Mouse (Mus musculus) embryonic facial prominence, embryonic 13.5 days (tissue): ENCODE data around the gene Suco. TPM values are rescaled to one million over a fixed set of nuclear protein-coding genes. Genes with fewer than 3 reads are reported as not detected.

Source experiments
- ATAC-seq: fragments of 200-750 bp; cut with Nextera tagmentation; 2 replicates; pipeline ENCODE4 v1.8.0; 2017; ENCODE audit warnings: low read depth; ENCODE audit not compliant: insufficient number of reproducible peaks, insufficient read depth, low FRiP score, low TSS enrichment
- H3K27ac ChIP-seq: fragments of 300-500 bp; sonication (generic); 2 replicates; pipeline ENCODE4 v1.5.1; 2015; ENCODE audit warnings: moderate library complexity, mild to moderate bottlenecking, inconsistent platforms
- H3K27me3 ChIP-seq: fragments of 300-500 bp; sonication (generic); 2 replicates; pipeline ENCODE4 v1.6.1; 2015; ENCODE audit warnings: mild to moderate bottlenecking, inconsistent platforms
- H3K36me3 ChIP-seq: fragments of 300-500 bp; sonication (generic); 2 replicates; pipeline ENCODE4 v1.6.1; 2015; ENCODE audit warnings: mild to moderate bottlenecking, inconsistent platforms
- H3K4me1 ChIP-seq: fragments of 300-500 bp; sonication (generic); 2 replicates; pipeline ENCODE4 v1.6.1; 2015; ENCODE audit warnings: inconsistent platforms
- H3K4me2 ChIP-seq: fragments of 300-500 bp; sonication (generic); 2 replicates; pipeline ENCODE4 v1.6.1; 2015; ENCODE audit warnings: moderate library complexity, mild to moderate bottlenecking, inconsistent platforms
- H3K4me3 ChIP-seq: fragments of 300-500 bp; sonication (generic); 2 replicates; pipeline ENCODE4 v1.5.1; 2015; ENCODE audit warnings: mild to moderate bottlenecking, inconsistent platforms
- H3K9ac ChIP-seq: fragments of 300-500 bp; sonication (generic); 2 replicates; pipeline ENCODE4 v1.6.1; 2015; ENCODE audit warnings: mild to moderate bottlenecking, inconsistent platforms
- H3K9me3 ChIP-seq: fragments of 300-500 bp; sonication (generic); 2 replicates; pipeline ENCODE4 v1.6.1; 2016; ENCODE audit warnings: inconsistent platforms
- WGBS: fragments of 180-500 bp; shearing (Covaris S2); methylation state at CpG from one replicate; pipeline ENCODE4 v1.1.7; 2015; ENCODE audit warnings: mixed read lengths; 5-methylcytosine and 5-hydroxymethylcytosine counted together
- polyA plus RNA-seq: library from polyadenylated mRNA; unstranded; fragments of >200 nt; fragmentation: Nextera tagmentation; extraction: Ambion mirVana; gene quantifications from 2 replicates; pipeline ENCODE4 v1.2.1, GENCODE M21; 2015

Suco gene
- polyA plus RNA-seq, 1 experiment from 2014 or later = 25.2 TPM

DNA sequence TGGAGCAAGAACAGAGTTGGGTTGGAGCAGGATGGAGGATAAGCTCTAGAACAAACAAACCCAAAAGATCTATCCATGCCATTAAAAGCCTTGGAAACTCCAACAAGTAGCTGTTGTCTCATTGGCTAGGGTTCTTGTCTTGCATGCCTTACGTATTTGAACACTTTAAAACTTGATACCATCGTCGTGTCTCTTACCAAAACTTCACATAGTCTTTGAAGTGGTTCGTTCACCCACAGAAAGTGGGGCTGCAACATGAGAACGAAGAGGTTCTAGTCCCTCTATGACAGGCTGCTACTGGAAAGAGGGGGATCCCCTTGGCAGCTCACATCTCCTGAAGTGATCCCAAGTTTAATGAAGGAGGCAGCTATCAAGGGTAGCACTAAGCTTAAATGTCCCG is 101.3 kb downstream of the Suco start:
- no peaks in the 10 kb centered on the region for H3K27me3 ChIP-seq
- no peaks in the 10 kb centered on the region for H3K4me1 ChIP-seq
- H3K9ac ChIP-seq = no peak overlapping the region
- no peak for ATAC-seq
- H3K4me3 ChIP-seq = no peak overlapping the region
- no peak overlapping the region for H3K27ac ChIP-seq
- no peak overlapping the region for H3K4me2 ChIP-seq
- H3K9me3 ChIP-seq = no peaks in the 10 kb centered on the region
- H3K36me3 ChIP-seq = no peaks in the 10 kb centered on the region
- 69% methylated on average over 6 of the region's 6 CpGs for WGBS

DNA sequence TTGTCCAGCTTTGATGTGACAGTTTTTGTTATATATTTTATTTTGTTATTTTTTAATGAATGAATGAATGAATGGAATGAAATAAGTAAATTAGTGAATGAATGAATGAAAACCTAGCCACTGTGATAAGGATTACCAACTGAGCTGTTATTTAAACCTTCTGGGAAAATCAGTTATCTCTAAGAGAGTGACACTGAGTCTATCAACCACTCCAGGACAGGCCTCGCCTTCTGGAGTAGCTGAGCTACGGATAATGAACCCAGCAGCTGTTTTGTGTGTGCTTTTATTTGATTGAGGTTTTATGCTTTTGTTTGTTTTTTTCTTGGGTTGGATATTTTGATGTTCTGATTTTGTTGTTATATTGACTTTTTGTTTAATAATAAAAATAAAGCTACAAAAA is 105.2 kb downstream of the Suco start:
- 72% methylated on average over 2 of the region's 2 CpGs for WGBS
- no peak overlapping the region for H3K27ac ChIP-seq
- no peaks in the 10 kb centered on the region for H3K36me3 ChIP-seq
- no peak overlapping the region for H3K9ac ChIP-seq
- H3K4me3 ChIP-seq = no peak overlapping the region
- H3K4me1 ChIP-seq = no peaks in the 10 kb centered on the region
- H3K4me2 ChIP-seq = no peak overlapping the region
- no peak for ATAC-seq
- H3K9me3 ChIP-seq = no peaks in the 10 kb centered on the region
- no peaks in the 10 kb centered on the region for H3K27me3 ChIP-seq

DNA sequence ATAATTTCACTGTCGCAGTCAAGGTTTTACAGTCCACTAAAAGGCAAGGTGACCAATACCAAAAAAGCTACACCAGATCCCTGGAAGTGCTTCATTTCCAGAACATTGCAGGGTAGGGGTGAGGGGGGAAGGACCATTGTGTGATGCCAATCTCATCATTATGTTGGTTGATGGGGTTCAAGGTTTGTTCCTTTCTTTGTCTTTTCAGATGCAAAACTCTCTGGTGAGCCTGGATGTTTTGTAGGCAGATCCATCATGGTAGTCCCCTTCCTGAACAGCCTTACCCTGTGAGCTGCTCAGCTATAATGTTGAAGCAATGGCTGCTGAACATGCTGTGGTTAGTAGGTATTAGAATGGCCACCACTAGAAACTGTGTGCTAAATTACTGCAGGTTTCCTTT is 107.2 kb downstream of the Suco start:
- no peaks in the 10 kb centered on the region for H3K36me3 ChIP-seq
- H3K27me3 ChIP-seq = no peaks in the 10 kb centered on the region
- H3K4me2 ChIP-seq = no peak overlapping the region
- ATAC-seq = no peak
- H3K9me3 ChIP-seq = no peaks in the 10 kb centered on the region
- no peak overlapping the region for H3K9ac ChIP-seq
- H3K4me1 ChIP-seq = no peaks in the 10 kb centered on the region
- 96% methylated on average over 1 of the region's 1 CpGs for WGBS
- H3K4me3 ChIP-seq = no peak overlapping the region
- no peak overlapping the region for H3K27ac ChIP-seq

DNA sequence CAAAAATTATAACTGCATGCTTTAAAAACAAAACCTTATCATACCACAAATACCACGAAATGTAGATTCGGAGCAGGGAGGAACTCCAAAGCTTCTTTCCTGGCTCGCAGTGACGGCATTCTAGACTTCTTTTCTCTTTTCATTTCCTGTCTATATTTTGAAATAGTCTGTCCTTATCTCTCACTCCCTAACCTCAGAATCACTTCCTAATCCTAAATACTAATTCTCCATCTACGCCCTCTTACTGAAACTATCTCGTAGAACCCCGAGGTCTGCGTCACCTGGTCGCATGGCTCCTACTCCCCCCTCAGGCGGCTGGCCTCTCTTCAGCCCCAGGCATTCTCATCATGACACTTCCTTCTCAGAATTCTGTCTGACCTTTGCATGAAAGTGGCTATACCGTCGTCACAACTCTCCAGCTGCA is 109.4 kb downstream of the Suco start:
- Histone ChIP-seq H3K27me3 (no peaks in the 10 kb centered on the region), H3K36me3 (no peaks in the 10 kb centered on the region), H3K27ac (no peak overlapping the region), H3K4me2 (no peak overlapping the region), H3K4me1 (no peaks in the 10 kb centered on the region), H3K4me3 (no peak overlapping the region), H3K9ac (no peak overlapping the region), H3K9me3 (no peaks in the 10 kb centered on the region)
- 61% methylated on average over 12 of the region's 12 CpGs for WGBS
- no peak for ATAC-seq

DNA sequence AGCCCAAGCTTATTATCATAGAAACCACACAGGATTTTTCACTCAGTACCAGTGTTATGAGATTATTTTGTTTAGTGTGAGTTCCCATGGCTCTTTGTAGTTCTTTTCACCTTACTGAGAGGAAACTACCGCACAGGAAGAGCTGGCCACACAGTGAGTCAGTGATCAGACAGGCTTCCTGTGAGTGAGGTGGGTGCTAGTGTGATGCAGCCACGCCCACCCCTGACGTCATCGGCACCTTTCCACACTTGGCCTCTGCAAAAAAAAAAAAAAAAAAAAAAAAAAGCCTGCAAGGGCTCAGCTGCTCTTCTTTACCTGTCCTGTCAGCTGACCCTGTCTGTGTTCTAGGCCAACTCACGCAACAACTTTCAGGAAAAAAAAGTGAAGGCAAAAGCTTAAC is 109.8 kb downstream of the Suco start:
- no peaks in the 10 kb centered on the region for H3K27me3 ChIP-seq
- H3K4me2 ChIP-seq = no peak overlapping the region
- H3K4me3 ChIP-seq = no peak overlapping the region
- no peaks in the 10 kb centered on the region for H3K36me3 ChIP-seq
- 48% methylated on average over 5 of the region's 5 CpGs for WGBS
- no peak overlapping the region for H3K9ac ChIP-seq
- H3K9me3 ChIP-seq = no peaks in the 10 kb centered on the region
- ATAC-seq = no peak
- H3K27ac ChIP-seq = no peak overlapping the region
- no peaks in the 10 kb centered on the region for H3K4me1 ChIP-seq

Other genes starting within 250 kb of the Suco start
- not detected in 2 replicates for gene Fasl, start 88.2 kb downstream of the Suco start, polyA plus RNA-seq
- 50.4 and 51.4 TPM in 2 replicates for gene Pigc, start 92.5 kb upstream of the Suco start, polyA plus RNA-seq
- gene 4930558K02Rik, start 103.0 kb upstream of the Suco start, polyA plus RNA-seq = not detected in 2 replicates